Mouse (Mus musculus) C2C12 (cell line): ENCODE results near the gene Dnah17. TPM values are rescaled to one million over a fixed set of nuclear protein-coding genes. Genes with fewer than 3 reads are reported as not detected.
A peak's percentile ranks its signal among the peaks of the same experiment; 100 is the strongest.

ENCODE experiments used
- H3K27me3 ChIP-seq: one replicate; pipeline ENCODE4 v1.6.1; 2011; ENCODE audit not compliant: control insufficient read depth, insufficient read depth, insufficient read length
- H3K36me3 ChIP-seq: one replicate; pipeline ENCODE4 v1.6.1; 2011; ENCODE audit not compliant: control insufficient read depth, insufficient read depth
- H3K4me3 ChIP-seq: one replicate; pipeline ENCODE4 v1.5.1; 2011; ENCODE audit warnings: mild to moderate bottlenecking, control low read depth; ENCODE audit not compliant: poor library complexity, insufficient read depth, severe bottlenecking
- H3K79me2 ChIP-seq: one replicate; pipeline ENCODE4 v1.6.1; 2011; ENCODE audit not compliant: control insufficient read depth, insufficient read depth
- H3K79me3 ChIP-seq: one replicate; pipeline ENCODE4 v1.6.1; 2011; ENCODE audit warnings: low read depth, control low read depth
- H3ac ChIP-seq: one replicate; pipeline ENCODE3; 2011; ENCODE audit warnings: low read depth; ENCODE audit not compliant: control insufficient read depth, insufficient read length
- MYOG ChIP-seq: IDR thresholded peaks from one replicate; pipeline ENCODE4 v1.6.1; 2011; ENCODE audit not compliant: control insufficient read depth, insufficient read length; ENCODE audit errors: extremely low read depth
- USF1 ChIP-seq: IDR thresholded peaks from one replicate; pipeline ENCODE4 v1.6.1; 2011; ENCODE audit warnings: low read depth, mild to moderate bottlenecking, control low read depth, moderate library complexity
- microRNA-seq: library from miRNA; unstranded; fragments of <30 nt; microRNA quantifications from one replicate; pipeline ENCODE4, GENCODE M21; 2019; ENCODE audit warnings: borderline microRNAs expressed
- polyA plus RNA-seq: library from polyadenylated mRNA; unstranded; fragments of >200 nt; fragmentation: generic; extraction: Trizol; gene quantifications from one replicate; pipeline ENCODE4 v1.2.1, GENCODE M21; 2012; ENCODE audit warnings: missing spikeins

Gene Dnah17
- polyA plus RNA-seq, 1 experiment, result 0.13 TPM

DNA sequence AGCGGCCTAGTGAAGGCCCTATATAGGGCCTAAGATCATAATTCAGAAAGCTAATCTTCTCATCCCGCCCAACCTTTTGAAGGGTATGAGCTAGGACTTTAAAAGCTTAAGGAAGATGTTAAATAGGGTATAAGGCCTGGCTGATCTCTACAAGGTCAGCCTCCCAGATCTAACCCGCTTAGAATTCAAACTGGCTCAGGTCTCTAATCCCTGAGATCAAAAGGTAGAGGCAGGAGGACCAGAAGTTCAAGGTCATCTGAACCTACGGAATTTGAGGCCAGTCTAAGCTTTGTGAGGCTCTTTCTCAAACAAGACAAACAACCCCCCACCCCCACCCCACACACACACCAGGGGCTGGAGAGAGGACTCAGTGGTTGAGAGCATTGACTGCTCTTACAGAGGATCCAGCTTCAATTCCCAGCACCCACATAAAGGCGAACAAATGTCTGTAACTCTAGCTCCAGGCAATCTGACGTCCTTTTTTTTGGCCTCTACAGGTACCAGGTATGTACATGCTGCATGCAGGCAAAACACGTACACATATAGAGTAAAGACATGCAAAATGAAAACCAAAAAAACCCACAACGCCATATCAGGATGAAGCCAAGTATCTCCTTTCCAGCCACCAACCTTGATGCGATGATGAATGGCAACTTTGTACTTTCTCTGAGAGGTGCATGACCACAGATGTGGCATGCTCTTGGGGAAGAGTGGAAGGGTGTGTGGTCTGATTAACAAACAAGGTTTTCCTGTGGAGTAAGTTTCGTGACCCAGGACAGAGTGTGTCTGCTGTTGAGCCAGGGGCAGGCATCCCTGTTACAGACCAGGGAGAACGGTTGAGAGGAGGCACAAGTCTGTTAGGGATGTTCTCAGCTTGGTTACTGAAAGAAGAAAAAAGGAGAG lies 157.5 kb downstream of the Dnah17 start:
- peaks cover 11% of the 10 kb centered on the region for H3K79me2 ChIP-seq
- H3K4me3 ChIP-seq, result no peak overlapping the region
- H3K36me3 ChIP-seq, result peaks cover under 1% of the 10 kb centered on the region
- H3K27me3 ChIP-seq, result no peaks in the 10 kb centered on the region
- TF ChIP-seq USF1 (no peak), MYOG (no peak)
- H3K79me3 ChIP-seq, result peaks cover 8% of the 10 kb centered on the region
- no peak overlapping the region for H3ac ChIP-seq

Small RNAs within 50 kb of the gene (microRNA-seq; reads per million reads assigned to microRNA genes)
- 1.3 reads per million, percentile 30 among the genes with 10 or more reads in this experiment for gene Mir6933

Other genes starting within 250 kb of the Dnah17 start
- gene Socs3, start 160.6 kb downstream of the Dnah17 start, polyA plus RNA-seq, result 12.5 TPM
- 65.8 TPM for gene Pgs1, start 144.3 kb downstream of the Dnah17 start, polyA plus RNA-seq
- gene Cyth1, start 118.0 kb upstream of the Dnah17 start, polyA plus RNA-seq, result 7.9 TPM
- 14.8 TPM for gene Usp36, start 159.6 kb upstream of the Dnah17 start, polyA plus RNA-seq
- 1.4 TPM for gene Cep295nl, start 211.9 kb upstream of the Dnah17 start, polyA plus RNA-seq
- gene Timp2, start 225.1 kb upstream of the Dnah17 start, polyA plus RNA-seq, result 372 TPM